Mouse (Mus musculus): Measurements from ENCODE around the gene Aamp. TPM values are rescaled to one million over a fixed set of nuclear protein-coding genes. Genes with fewer than 3 reads are reported as not detected.
A peak's percentile ranks its signal among the peaks of the same experiment; 100 is the strongest.

Gene Aamp
- total and polyA plus RNA-seq, 2 experiments = 112 to 156 TPM

GRCm38 (mm10) chr1:74304339-74304790 is 19.8 kb upstream of the Aamp start:
- Histone ChIP-seq H3K79me2 (ENCODE audit: control insufficient read depth, insufficient read depth, low read length) (peaks cover 36% of the 10 kb centered on the region; the same call in 1 of the 2 replicates), H3K4me1 (ENCODE audit: control insufficient read depth, insufficient read depth, low read length) (peaks cover 24% of the 10 kb centered on the region), H3K27ac (replicated peaks; ENCODE audit: insufficient read depth, low read depth, low read length) (peak overlapping the region; percentile 98), H3K4me3 (ENCODE audit: insufficient read depth, low read depth, low read length) (peak overlapping the region; percentile 97), H3K27me3 (ENCODE audit: control insufficient read depth, insufficient read depth, low read length) (no peaks in the 10 kb centered on the region), H3K36me3 (ENCODE audit: control insufficient read depth, insufficient read depth, low read length) (no peaks in the 10 kb centered on the region), H3K9ac (ENCODE audit: low read depth, low read length) (peak overlapping the region; percentile 95)
- TF ChIP-seq CTCF (IDR thresholded peaks at IDR 0.05; ENCODE audit: low read depth, low read length) (no peak), POLR2A (IDR thresholded peaks at IDR 0.05; ENCODE audit: extremely low read depth, insufficient read depth, low read length) (no peak)
- WGBS = under 1% methylated on average over 12 of the region's 12 CpGs
- DNase-seq (ENCODE audit: extremely low read depth, low read depth, low spot score) = peak; percentile 75

- peak overlapping the region; percentile 97 for H3K4me3 ChIP-seq (ENCODE audit: insufficient read depth, low read depth, low read length)
- peak overlapping the region; percentile 98 for H3K27ac ChIP-seq (replicated peaks; ENCODE audit: insufficient read depth, low read depth, low read length)
- peak; percentile 68; the same call in 1 of the 2 replicates for TF ChIP-seq POLR2A (IDR thresholded peaks at IDR 0.05; ENCODE audit: extremely low read depth, insufficient read depth, low read length)
- TF ChIP-seq CTCF (IDR thresholded peaks at IDR 0.05; ENCODE audit: low read depth, low read length) = no peak
- 1% methylated on average over 55 of the region's 56 CpGs for WGBS
- peaks cover 24% of the 10 kb centered on the region for H3K4me1 ChIP-seq (ENCODE audit: control insufficient read depth, insufficient read depth, low read length)
- H3K9ac ChIP-seq (ENCODE audit: low read depth, low read length) = peak overlapping the region; percentile 95
- H3K36me3 ChIP-seq (ENCODE audit: control insufficient read depth, insufficient read depth, low read length) = no peaks in the 10 kb centered on the region
- DNase-seq (ENCODE audit: extremely low read depth, low read depth, low spot score) = peak; percentile 49
- H3K27me3 ChIP-seq (ENCODE audit: control insufficient read depth, insufficient read depth, low read length) = no peaks in the 10 kb centered on the region
- peaks cover 40% of the 10 kb centered on the region; the same call in 1 of the 2 replicates for H3K79me2 ChIP-seq (ENCODE audit: control insufficient read depth, insufficient read depth, low read length)
Measured at GRCm38 (mm10) chr1:74303509-74304338, 19.2 kb upstream of the Aamp start.

- peaks cover 48% of the 10 kb centered on the region; the same call in 1 of the 2 replicates for H3K79me2 ChIP-seq (ENCODE audit: control insufficient read depth, insufficient read depth, low read length)
- no peak overlapping the region for H3K27ac ChIP-seq (replicated peaks; ENCODE audit: insufficient read depth, low read depth, low read length)
- H3K4me3 ChIP-seq (ENCODE audit: insufficient read depth, low read depth, low read length) = no peak overlapping the region
- H3K36me3 ChIP-seq (ENCODE audit: control insufficient read depth, insufficient read depth, low read length) = no peaks in the 10 kb centered on the region
- TF ChIP-seq POLR2A (IDR thresholded peaks at IDR 0.05; ENCODE audit: extremely low read depth, insufficient read depth, low read length) (no peak), CTCF (IDR thresholded peaks at IDR 0.05; ENCODE audit: low read depth, low read length) (no peak)
- H3K9ac ChIP-seq (ENCODE audit: low read depth, low read length) = 0 out of 2 replicates have a peak overlapping the region, but pooled peaks have one; percentile 1
- WGBS = 64% methylated on average over 2 of the region's 2 CpGs
- H3K4me1 ChIP-seq (ENCODE audit: control insufficient read depth, insufficient read depth, low read length) = peaks cover 26% of the 10 kb centered on the region
- no peaks in the 10 kb centered on the region for H3K27me3 ChIP-seq (ENCODE audit: control insufficient read depth, insufficient read depth, low read length)
- no peak for DNase-seq (ENCODE audit: extremely low read depth, low read depth, low spot score)
Measured at GRCm38 (mm10) chr1:74302835-74303234, 18.3 kb upstream of the Aamp start.

- 89% methylated on average over 7 of the region's 7 CpGs for WGBS
- no peak overlapping the region for H3K4me3 ChIP-seq (ENCODE audit: insufficient read depth, low read depth, low read length)
- no peak overlapping the region for H3K27ac ChIP-seq (replicated peaks; ENCODE audit: insufficient read depth, low read depth, low read length)
- peaks cover 24% of the 10 kb centered on the region for H3K4me1 ChIP-seq (ENCODE audit: control insufficient read depth, insufficient read depth, low read length)
- H3K79me2 ChIP-seq (ENCODE audit: control insufficient read depth, insufficient read depth, low read length) = peaks cover 53% of the 10 kb centered on the region; the same call in 1 of the 2 replicates
- H3K27me3 ChIP-seq (ENCODE audit: control insufficient read depth, insufficient read depth, low read length) = no peaks in the 10 kb centered on the region
- no peak for DNase-seq (ENCODE audit: extremely low read depth, low read depth, low spot score)
- H3K9ac ChIP-seq (ENCODE audit: low read depth, low read length) = no peak overlapping the region
- no peaks in the 10 kb centered on the region for H3K36me3 ChIP-seq (ENCODE audit: control insufficient read depth, insufficient read depth, low read length)
- TF ChIP-seq POLR2A (IDR thresholded peaks at IDR 0.05; ENCODE audit: extremely low read depth, insufficient read depth, low read length) (no peak), CTCF (IDR thresholded peaks at IDR 0.05; ENCODE audit: low read depth, low read length) (no peak)
Measured at GRCm38 (mm10) chr1:74302229-74302628, 17.7 kb upstream of the Aamp start.

GRCm38 (mm10) chr1:74300347-74301110 is 16.0 kb upstream of the Aamp start:
- 64% methylated on average over 6 of the region's 6 CpGs for WGBS
- Histone ChIP-seq H3K9ac (ENCODE audit: low read depth, low read length) (no peak overlapping the region), H3K36me3 (ENCODE audit: control insufficient read depth, insufficient read depth, low read length) (no peaks in the 10 kb centered on the region), H3K79me2 (ENCODE audit: control insufficient read depth, insufficient read depth, low read length) (peaks cover 55% of the 10 kb centered on the region; the same call in 1 of the 2 replicates), H3K4me1 (ENCODE audit: control insufficient read depth, insufficient read depth, low read length) (peaks cover 27% of the 10 kb centered on the region), H3K4me3 (ENCODE audit: insufficient read depth, low read depth, low read length) (no peak overlapping the region), H3K27ac (replicated peaks; ENCODE audit: insufficient read depth, low read depth, low read length) (peak overlapping the region; percentile 12; the same call in 1 of the 2 replicates), H3K27me3 (ENCODE audit: control insufficient read depth, insufficient read depth, low read length) (no peaks in the 10 kb centered on the region)
- TF ChIP-seq POLR2A (IDR thresholded peaks at IDR 0.05; ENCODE audit: extremely low read depth, insufficient read depth, low read length) (no peak), CTCF (IDR thresholded peaks at IDR 0.05; ENCODE audit: low read depth, low read length) (no peak)
- no peak for DNase-seq (ENCODE audit: extremely low read depth, low read depth, low spot score)
